Mouse (Mus musculus): Measurements from ENCODE around the gene Bcl10.

- TF ChIP-seq CTCF (IDR thresholded peaks at IDR 0.05) (no peak), EP300 (IDR thresholded peaks at IDR 0.05) (no peak)
Observed at GRCm38 (mm10) chr3:145873271-145873670, 49.3 kb upstream of the Bcl10 start.

Data from lung, postnatal 0 days (tissue).